ENCODE assay signal across 25 mouse cellular contexts in genomic region chr8:81743040-81743439, GRCm38 (mm10).
A peak's percentile ranks its signal among the peaks of the same experiment; 100 is the strongest.
DNase-seq lines count a peak whose midpoint lies in the region; ATAC-seq lines count a peak whose summit lies in the region.
"Had no signal": no experiment of that assay in that cellular context is flagged by ENCODE, and none has a peak within 500 bp of the region (broad histone marks: within the 10 kb centered on the region; RNA-seq: fewer than 3 reads in every experiment).

No protein-coding gene starts in this region.

- no peak for DNase-seq in frontal cortex, postnatal 14 days (ENCODE audit: low spot score in 2 of 2)
- no peak for DNase-seq in layer of hippocampus, postnatal 25 days (ENCODE audit: extremely low spot score in 1 of 2, low spot score in 1 of 2)
- DNase-seq: adrenal gland, adult 2 months; adrenal gland, postnatal 10 days; adrenal gland, postnatal 25 days; cerebellum, adult 11 months; cerebellum, adult 18-20 months; cerebellum, adult 8-10 months; cerebellum, adult 9-11 months; cerebellum, postnatal 14 days; cerebellum, postnatal 36 days; embryo, embryonic 11 days had no signal

- peak; percentile 52 for ATAC-seq in activated CD4-positive, CD25-positive, alpha-beta regulatory T cell, adult 4 months
- ATAC-seq in inflammation-experienced regulatory T-cells, adult 6 months: peak; percentile 70
- no peak for ATAC-seq in heart, embryonic 12.5 days (ENCODE audit: insufficient number of reproducible peaks, low FRiP score)
- ATAC-seq: forebrain, embryonic 14.5 days; forebrain, embryonic 16.5 days; Patski had no signal

- no peak overlapping the region for H3K4me2 ChIP-seq in heart, embryonic 12.5 days
- H3K4me2 ChIP-seq: embryonic facial prominence, embryonic 13.5 days; embryonic facial prominence, embryonic 15.5 days; forebrain, embryonic 12.5 days had no signal

- no peak overlapping the region for H3K27ac ChIP-seq in heart, embryonic 12.5 days (ENCODE audit: poor library complexity, severe bottlenecking)
- H3K27ac ChIP-seq: embryonic facial prominence, embryonic 13.5 days; embryonic facial prominence, embryonic 15.5 days; forebrain, embryonic 10.5 days; forebrain, embryonic 12.5 days had no signal

- H3K27me3 ChIP-seq in heart, embryonic 12.5 days (replicated peaks): no peaks in the 10 kb centered on the region
- H3K27me3 ChIP-seq: CH12.LX; embryonic facial prominence, embryonic 13.5 days; embryonic facial prominence, embryonic 15.5 days; forebrain, embryonic 12.5 days had no signal

- H3K36me3 ChIP-seq in heart, embryonic 12.5 days: no peaks in the 10 kb centered on the region
- H3K36me3 ChIP-seq: embryonic facial prominence, embryonic 13.5 days; embryonic facial prominence, embryonic 15.5 days; forebrain, embryonic 10.5 days; forebrain, embryonic 12.5 days; G1E had no signal

- 70% methylated on average over 3 of the region's 3 CpGs for WGBS in heart, embryonic 12.5 days

- no peaks in the 10 kb centered on the region for H3K9me3 ChIP-seq in heart, embryonic 12.5 days (replicated peaks)
- H3K9me3 ChIP-seq: embryonic facial prominence, embryonic 13.5 days; embryonic facial prominence, embryonic 15.5 days; forebrain, embryonic 10.5 days; forebrain, embryonic 12.5 days; G1E had no signal

- no peak overlapping the region for H3K9ac ChIP-seq in heart, embryonic 12.5 days
- H3K9ac ChIP-seq: embryonic facial prominence, embryonic 13.5 days; embryonic facial prominence, embryonic 15.5 days; forebrain, embryonic 12.5 days had no signal

- H3K4me3 ChIP-seq in heart, embryonic 12.5 days: no peak overlapping the region
- H3K4me3 ChIP-seq: embryonic facial prominence, embryonic 13.5 days; embryonic facial prominence, embryonic 15.5 days; erythroblast, embryonic 14.5 days; forebrain, embryonic 10.5 days; forebrain, embryonic 12.5 days had no signal

- no peaks in the 10 kb centered on the region for H3K4me1 ChIP-seq in heart, embryonic 12.5 days (replicated peaks)
- H3K4me1 ChIP-seq: embryonic facial prominence, embryonic 13.5 days; embryonic facial prominence, embryonic 15.5 days; forebrain, embryonic 10.5 days; forebrain, embryonic 12.5 days had no signal
